Mouse (Mus musculus) urinary bladder, postnatal 4 days (tissue): ENCODE results near the gene Inhbe.

ENCODE experiments used
- DNase-seq, 2 experiments: peaks; one replicate each; pipeline ENCODE4 v3.0.0; 2021 to 2022; ENCODE audit warnings: low spot score in 2 of 2

Gene Inhbe

DNA sequence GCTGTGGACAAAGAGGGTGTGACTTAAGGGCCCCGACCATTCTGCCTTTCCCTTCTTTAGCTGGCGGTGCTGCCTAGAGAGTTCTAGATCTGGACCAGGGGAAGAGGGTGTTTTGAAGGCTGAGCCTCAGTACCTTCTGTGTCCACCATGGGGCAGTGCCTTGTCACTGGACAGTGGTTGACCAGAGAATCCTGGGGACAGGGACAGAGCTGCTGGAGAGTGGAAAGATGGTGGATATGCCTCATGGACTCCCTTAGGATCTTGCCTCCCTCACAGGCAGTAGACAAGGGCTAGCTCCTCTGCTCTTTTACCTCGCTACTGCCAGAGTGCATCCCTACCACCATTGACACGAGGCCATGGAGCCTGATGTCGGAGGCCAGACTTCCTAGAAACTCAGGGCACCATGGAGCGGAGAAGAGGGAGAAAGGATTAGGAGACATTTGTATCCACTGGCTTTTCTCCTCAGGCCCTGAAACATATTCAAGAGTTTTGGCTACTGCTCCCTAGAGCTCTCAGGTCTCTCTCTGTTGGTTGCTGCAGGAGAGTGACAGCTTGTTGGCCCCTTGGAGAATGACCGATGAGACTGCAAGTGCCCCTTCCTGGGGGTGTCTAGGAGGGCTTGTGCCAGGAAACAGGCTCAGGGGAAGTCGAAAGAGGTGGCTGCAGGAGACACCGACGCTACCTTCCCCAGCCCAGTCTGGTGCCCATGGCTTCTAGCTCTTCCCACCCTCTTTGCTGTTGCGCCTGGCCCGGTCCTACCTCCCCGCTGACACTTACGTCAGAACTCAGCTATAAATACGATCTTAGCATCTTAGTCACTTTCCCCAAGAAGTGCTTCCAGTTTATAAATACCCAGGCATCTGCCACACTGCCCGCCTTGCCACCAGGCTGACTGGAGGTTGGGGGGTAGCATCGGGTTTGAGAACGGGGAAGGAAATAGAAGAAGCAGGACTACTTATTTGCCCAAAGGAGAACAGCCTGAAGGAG is at the start of gene Inhbe:
Gene Inhbe (minus strand): TSS at position 503 of the 987 bp plus-strand sequence.
- no peak for DNase-seq

DNA sequence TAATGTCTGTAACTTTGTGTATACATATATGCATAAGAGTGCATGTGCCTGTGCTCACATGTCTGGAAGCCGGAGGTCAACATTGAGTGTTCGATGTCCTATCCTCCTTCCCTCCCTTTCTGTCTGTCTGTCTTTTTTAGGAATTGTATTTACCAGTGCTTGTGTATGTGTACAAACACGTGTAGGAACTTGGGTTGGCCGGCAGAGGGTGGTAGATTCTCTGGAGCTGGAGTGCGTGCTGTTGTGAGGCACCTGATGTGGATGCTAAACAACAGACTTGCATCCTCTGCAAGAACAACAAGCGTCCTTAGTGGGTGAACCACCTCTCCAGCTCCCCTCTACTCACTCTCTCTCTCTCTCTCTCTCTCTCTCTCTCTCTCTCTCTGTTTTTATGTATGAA is 37.6 kb upstream of the Inhbe start:
- DNase-seq = no peak

DNA sequence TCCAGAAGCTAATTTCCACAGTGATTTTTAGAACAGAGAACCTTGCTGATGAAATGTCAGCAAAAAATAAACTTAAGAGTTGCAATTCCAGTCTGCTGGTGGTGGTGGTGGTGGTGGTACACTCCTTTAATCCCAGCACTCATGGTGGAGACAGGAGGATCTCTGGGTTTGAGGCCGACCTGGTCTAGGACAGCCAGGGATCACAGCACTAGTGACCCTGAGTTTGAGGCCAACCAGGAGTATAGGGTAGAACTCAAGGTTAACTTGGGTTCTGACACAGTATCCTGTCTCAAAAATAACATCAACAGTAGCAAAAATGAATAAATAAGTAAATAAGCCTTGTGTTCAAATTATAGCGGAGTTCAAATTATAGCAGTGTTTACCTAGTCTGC is 27.5 kb upstream of the Inhbe start:
- no peak for DNase-seq

DNA sequence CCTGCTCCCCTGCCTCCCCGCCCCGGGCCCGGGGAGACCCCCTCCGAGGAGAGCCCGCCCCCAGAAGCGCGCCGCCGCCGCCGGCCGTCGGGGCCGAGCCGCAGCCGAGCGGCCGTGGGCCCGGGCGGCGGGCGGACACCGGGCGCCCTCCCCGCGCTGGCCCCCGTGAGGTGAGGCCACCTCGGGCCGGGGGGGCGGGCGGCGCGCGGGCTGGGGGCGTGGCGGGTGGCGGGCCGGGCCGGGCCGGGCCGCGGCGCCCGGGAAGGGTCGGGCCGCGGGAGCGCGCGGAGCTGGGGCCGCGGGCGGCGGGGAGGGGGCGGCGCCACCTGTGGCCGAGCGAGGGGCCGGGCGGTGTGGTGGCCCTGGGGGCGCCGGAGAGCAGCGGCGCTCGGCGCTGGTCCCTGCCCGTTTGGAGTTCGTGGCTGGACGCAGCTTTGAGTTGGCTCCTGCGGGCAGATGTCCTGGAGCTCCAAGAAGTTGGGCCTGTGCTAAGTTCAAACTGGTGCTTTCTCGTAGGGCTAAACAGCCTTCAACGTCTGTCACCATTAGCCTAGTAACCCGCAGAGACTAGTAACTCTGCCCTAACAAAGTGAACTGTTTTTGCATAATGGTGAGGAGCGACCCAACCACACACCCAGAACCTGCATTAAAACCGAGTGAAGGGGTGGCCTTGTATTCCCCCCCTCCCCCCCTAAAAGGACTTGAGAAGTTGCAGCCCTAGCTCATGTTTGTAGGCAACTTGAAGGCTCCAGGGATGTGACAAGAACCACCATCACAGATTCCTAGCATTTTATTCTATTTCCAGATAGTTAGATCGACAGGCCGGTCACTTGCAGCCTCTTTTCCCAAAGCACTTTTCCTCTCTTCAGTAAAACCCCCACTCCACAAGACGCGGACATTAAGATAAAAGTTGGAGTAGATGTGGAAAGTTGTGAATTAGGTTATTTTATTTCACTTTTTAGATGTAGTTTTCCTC is 26.8 kb upstream of the Inhbe start:
- DNase-seq = peak; percentile 63 to 68

DNA sequence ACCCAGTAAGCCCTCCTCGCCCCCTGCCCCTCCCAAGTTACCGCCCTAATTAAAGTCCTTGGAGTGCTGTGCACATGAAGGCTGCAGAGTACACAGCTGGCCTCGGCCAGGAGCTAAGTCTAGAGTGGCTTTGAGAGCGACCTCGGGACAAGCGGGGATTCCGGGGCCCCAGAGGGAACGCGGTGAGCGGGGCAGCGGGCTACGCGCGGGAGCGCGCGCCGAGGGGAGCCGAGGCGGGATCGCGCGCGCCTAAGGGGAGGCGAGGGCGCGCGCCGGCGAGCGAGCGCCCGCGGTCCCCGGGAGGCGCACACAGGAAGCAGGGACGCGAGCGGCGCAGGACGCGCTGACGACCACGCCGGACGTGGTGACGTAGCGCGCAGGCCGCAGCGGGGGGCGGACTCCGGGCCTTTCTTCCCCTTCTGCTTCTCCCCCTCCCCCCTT is 26.1 kb upstream of the Inhbe start, which contains the start of gene R3hdm2:
Gene R3hdm2 (plus strand): TSS at position 77 of the 441 bp plus-strand sequence.
- peak; percentile 89 to 90 for DNase-seq

DNA sequence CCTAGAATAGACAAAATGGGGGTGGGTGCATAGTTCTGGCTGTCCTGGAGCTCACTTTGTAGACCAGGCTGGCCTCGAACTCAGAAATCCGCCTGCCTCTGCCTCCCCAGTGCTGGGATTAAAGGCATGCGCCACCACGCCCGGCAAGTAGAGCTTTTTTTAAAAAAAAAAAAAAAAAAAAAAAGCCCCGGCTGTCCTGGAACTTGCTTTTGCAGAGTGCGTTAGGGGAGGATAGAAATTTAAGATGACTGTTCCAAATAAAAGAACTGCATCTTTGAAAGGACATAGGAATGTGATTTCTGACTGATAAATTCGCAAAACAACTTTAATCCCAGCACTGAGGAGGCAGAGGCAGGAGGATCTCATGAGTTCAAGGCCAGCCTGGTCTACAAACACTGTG is 25.4 kb upstream of the Inhbe start:
- DNase-seq = no peak

DNA sequence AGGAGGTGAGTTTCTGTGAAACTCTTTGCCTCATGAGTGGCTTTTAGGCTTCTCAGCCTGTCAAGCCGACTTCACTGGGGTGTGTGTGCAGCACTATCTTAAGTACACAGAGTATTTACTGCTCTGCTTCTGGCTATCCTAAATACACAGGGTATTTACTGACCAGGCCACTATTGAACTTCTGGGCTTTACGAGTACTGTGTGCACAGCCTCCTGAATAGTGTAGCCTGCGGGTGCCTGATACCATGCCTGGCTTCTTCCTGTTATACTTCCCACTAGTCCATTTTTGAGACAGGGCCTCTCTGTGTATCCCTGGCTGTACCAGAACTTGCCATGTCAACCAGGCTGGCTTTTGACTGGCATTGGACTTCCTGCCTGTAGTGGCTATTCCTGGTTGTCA is 23.5 kb upstream of the Inhbe start:
- DNase-seq = no peak

DNA sequence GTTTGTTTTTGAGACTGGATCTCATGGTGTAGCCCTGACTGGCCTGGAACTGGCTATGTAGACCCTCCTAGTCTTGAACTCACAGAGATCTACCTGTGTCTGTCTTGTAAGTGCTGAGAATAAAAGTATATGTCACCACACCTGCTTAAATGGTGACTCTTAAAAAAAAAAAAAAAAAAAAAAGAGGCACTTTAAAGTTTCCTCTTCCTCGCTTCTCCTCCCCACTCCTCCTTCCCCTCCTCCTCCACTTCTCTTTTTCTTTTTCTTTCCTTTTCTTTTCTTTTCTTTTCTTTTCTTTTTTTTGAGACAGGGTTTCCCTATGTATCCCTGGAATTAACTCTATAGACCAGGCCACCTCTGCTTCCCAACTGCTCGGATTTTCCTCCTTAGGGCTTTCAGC is 16.8 kb upstream of the Inhbe start:
- DNase-seq = no peak

DNA sequence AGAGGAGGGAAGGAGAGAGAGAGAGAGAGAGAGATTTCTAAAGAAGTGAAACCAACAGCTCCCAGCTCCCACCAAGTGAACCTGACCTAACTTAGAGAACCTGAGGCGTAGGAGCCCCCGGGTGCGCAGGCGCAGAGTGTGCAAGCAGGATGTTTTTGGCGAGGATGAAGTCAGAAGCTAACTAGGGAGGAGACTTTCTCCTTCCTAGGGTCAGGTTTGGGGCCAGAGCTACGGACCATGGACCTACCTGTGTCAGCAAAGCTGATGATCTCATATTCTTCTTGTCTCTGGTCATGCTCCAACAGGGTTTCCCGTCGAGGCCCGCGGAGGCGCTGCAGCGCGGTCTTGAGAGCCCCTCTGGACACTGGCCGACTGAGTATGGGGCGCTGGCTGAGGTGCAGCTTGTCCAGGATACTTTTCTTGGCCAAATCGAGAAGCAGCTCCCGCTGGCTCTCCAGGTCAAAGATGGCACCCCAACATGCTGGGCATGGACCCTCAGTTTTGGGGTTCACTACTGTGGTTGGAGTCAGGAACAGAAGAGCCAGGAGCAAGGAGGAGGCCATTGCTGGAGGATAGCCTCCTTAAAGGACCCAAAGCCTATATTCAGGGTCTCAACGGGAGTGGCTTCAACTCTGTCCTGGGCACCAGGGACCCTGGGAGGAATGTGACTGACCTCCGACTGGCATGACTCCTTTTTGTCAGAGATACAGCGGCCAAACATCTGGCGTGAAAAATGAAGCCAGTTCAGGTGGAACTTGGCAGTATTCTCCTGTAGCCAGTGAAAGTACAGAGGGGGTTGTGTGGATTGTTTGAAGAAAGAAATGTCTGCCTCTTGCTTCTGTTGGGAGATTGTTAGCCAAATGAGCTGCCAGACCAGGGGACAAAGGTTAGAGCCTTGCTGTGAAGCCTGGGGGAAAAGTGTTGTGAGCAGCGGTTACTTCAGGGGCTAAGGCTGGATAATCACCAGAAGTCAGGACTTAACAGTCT is 15.9 kb upstream of the Inhbe start, which contains the start of gene Inhbc:
Gene Inhbc (minus strand): TSS at position 598 of the 987 bp plus-strand sequence.
- peak in 1 of 2 experiments; percentile 61 for DNase-seq

DNA sequence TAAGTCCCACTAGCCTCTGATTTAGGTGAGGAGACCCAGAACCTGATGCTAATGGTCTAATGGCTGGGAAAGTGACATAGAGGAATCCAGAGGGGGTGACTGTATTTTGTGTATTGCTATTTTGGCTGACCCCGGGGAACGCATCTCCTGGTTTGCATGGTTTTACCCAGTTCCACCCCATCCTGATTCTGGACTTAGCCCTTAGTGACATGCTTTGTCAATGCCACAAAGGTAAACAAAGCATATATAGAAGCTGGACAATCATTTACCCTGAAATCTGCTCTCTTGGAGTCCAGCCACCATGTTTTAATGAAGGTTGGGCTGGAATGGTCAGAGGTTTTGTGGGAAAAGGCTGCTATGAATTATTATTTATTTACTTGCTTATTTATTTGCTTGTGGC is 14.1 kb upstream of the Inhbe start:
- no peak for DNase-seq

DNA sequence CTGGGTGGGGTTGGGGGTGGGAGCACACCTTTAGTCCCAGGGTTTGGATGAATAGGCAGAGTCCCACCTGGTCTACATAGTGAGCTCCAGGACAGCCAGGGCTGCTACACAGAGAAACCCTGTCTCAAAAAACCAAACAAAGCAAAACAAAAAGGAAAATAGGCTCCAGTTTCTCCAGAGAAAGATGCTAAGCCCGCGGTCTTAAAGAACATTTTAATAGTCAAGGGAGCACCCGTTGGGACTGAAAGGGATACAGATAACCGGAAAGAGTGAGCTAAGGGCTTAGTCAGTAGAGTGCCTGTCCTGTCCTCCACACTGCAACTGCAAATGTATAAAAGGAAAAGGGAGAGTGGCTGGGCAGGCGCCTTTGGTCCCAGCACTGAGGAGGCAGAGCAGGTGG is 12.9 kb upstream of the Inhbe start:
- no peak for DNase-seq

DNA sequence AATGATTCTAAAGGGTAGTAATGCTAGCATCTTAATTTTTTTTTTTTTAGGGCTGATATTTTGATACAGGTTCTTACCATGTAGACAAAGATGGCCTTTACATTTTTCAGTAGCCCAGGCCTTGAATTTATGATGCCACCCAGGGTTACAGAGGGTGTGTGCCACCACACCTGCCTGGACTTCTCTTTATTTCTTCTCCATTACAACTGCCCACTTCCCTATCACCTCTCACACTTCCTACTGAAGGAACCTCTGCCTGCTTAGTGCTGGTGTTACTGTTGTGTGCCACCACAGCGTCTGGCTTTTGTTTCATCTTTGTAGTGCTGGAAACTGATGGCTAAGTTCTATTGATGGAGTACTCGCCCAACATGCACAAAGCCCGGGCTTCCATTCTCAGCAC is 6.5 kb upstream of the Inhbe start:
- no peak for DNase-seq

DNA sequence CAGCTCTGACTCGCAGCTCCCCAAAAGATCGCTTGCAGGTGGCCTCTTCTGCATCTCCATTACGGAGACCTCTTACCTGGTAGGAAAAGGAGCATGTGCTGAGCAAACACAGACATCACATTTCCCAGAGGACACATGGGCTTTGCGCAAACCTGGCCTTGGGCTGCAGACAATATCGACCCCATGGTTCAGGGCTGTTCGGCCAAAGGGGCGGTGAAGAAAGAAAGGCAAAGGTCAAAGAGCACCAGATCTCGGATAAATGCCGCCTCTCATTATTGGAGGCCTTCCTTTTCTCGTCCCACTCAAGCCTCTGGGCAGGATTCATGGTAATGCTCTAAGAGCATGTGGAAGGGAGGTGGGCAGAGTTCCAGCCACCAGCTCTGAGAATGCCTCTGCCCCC is 1.1 kb upstream of the Inhbe start:
- DNase-seq = no peak

DNA sequence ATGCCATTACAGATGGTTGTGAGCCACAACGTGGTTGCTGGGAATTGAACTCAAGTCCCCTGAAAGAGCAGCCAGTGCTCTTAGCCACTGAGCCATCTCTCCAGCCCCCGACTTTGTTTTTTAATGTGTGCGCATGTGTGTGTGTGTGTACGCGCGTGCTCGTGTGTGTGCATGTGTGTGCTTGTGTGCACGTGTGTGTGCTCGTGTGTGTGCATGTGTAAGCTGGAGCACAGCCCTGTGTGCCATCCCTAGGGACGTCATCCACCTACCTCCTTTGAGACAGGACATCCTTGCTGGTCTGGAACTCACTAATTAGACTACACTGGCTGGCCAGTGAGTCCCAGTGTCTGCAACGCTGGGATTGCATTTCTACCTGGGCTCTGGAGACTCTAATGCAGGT is 1.4 kb downstream of the Inhbe start:
- no peak for DNase-seq

DNA sequence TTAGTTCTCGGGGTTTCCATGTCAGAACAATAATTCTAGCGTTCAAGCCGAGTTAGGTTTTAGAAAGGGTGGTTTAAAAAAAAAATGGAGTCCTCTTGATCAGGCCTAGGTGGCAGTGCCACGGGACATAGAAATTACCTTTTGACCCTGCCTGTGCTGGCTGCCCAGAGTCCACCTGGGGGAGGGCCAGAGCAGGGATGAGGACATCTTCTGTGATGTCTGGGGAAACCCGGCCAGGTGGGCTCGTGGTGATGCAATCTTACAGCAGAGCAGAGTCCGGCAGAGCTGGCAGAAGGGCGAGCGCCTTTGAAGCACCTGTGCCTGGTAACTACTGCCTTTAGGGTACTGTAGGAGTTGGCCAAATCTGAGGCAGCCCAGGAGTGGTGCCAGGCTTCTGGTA is 2.0 kb downstream of the Inhbe start:
- no peak for DNase-seq

DNA sequence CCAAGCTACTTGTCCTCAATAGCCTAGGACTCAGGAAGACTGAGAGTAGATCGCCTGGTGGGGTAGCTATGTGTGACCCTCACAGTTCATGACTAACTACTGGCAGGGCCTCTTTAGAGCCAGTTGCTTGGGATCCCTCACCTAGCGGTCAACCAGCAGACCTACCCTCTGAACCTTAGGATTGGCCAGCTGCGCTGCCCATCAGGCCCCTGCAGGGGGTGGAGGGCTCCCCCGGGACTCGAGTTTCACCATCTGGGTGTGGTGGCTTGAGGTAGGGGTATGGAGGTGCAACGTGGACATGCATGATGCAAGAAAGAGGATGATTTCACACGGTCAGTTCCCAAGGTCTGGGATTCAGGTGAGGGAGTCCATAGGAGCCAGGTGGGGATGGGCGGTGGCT is 2.5 kb downstream of the Inhbe start:
- DNase-seq = no peak

DNA sequence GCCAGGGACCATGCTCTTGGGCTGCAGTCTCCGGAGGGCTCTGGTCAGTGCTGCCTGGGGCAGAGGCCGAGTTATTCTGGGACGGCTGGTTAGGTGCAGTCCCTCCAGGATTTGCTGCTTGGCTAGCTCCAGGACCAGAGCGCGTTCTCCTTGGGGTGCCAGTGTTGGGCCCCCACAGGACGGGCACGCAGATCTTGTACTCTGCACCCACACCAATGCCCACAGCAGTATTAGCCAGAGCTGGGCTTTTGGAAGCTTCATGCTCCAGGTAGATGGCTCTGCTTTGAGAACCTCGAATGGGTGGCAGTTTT is 3.0 kb downstream of the Inhbe start:
- no peak for DNase-seq

DNA sequence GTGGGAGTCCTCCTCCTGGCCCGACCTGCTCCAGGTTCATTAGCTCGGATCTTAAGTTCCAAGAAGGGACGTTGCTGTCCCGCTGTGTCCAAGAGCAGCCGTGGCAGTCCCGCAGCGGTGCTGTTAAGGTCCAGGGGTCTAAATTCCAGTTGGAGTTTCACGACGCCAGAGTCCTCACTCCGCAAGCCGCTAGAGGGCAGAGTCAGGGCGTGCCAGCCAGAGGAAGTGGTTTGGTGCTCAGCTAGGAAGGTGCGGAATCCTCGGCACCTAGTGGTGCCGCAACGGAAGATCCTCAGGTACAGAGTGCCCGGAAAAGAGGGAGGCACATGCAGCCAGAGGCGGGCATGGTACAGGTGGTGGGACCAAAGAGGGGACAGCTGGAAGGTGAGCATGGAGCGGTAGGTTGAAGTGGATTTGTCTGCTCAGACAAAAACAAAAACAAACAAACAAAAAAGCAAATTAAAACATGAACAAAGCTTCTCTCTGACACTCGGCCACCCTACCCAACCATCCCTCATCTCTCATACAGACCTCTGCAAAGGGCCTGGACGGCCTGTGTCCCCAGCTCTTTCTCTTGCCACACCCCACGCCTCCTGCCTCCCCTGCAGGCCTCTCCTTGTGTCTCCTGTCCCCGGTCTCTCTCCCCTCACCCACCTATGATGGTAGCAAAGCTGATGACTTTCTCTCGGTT is 3.5 kb downstream of the Inhbe start:
- no peak for DNase-seq

DNA sequence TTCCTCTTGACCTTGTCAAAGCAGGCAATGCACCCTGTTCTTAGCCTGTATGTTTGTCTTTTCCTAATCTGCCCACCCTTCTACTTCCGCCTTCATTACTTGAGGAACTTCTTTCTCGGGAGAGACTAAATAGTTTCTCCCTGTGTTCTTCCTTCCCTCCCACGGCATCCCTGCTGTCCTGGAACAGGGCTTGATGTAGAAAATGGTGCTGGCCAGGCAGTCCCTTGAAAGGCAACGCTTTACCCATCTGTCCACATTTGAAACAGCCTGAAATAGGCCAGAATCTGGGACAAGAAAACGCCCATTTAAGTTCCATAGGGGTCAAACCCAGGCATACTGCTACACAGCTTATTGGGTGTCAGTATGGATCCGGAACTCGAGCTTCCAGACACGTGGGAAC is 4.4 kb downstream of the Inhbe start:
- DNase-seq = no peak

DNA sequence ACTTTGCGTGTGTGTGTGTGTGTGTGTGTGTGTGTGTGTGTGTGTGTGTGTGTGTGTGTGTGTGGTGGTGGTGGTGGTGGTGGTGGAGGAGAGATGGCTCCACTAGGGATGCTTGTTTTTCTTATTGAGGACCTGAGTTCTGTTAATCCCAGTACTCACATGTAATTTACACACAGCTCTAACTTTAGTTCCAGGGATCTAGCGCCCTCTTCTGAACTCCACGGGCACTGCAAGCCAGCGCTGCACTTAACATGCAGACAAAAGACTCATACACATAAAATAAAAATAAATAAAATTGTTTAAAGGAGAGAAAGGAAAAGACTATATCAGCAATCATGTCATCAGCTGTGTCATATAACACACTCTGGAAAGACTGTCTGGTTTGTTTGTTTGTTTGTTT is 5.3 kb downstream of the Inhbe start:
- no peak for DNase-seq

DNA sequence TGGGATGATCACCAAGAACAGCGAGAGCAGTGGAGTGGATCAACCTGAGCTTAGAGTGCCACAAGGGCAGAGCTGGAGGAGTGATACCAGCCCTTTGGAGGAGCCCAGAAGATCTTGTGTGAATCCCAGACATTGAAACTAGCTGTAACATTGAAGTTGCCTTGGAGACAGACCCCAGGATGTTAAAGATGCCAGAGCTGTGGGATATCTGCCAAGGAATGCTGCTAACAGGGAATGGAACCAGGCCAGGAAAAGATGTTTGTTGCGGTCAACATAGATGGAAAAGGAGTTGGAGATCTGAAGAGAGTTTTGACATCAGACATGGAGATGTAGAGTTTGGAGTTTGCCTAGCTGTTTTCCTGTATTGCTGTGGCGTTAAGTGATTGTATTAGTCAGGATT is 8.0 kb downstream of the Inhbe start:
- no peak for DNase-seq
